Mouse (Mus musculus): Measurements from ENCODE around the gene Akap17b.

Akap17b gene

DNA sequence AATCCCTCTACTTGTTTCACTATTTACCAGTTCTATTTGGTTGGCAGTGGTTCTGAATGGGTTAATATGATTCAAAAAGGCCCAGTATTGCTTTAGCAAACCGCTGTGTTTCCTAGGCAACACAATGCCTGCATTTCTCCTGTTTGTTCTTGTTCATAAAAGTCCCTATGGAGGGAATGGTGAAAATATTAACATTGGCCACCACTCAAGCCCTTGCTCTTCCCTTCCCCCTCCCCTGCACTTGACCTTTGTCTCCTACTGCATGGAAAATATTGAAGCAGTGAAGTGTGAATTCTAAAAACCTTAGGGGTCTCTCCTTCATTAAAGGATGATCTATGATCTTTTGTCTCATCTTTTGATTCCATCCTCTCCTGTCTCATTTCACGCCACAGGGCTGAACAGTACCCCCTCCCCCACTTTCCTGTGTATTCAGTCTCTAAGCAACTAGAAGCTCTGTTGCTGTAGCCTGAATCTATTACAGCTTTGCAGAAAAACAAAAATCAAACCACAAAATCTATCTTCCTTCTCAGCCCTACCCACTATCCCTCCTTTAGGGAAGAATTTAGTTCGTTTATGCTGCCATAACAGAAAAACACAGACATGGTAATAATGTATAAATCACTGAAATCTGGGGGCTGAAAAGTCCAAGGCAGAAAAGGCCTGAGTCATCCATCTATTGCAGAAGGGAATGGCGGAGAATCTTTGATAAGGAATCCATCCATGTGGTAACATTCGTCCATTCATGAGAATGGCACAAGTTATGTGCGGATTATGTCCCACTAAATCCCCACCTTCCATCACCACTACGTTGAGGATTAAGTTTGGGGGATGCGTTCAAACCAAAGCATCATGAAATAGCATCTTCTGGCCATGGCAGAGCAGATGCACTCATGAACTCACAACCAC lies 57.6 kb downstream of the Akap17b start:
- no peak for DNase-seq (ENCODE audit: low spot score in 2 of 2)

DNA sequence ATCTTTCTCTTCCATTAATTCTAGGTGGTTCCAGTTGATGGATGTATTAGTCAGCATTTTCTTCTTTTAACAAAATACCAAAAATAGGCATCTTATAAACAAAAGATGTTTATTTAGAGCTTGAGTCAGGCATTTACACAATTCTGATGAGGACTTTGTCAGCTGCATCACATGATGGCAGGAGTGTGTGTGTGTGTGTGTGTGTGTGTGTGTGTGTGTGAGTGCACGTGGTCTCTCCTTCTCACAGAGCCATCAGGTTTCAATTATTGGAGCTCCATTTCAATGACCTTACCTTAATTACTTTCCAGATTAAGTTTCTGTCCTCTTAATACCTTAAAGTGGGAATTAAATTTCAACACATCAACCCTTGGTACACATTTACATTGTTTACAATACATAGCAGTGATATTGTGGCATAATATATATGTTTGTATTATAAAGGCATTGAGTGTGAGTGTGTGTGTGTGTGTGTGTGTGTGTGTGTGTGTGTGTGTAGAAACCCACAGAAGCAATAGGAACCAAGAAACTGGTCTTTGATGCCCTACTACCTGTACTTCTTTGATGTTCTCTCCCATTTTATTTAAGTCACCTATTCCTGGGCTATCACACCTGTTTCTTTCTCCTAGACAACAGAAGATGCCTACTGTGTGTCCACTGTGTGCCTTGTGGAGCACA lies 58.4 kb downstream of the Akap17b start:
- DNase-seq (ENCODE audit: low spot score in 2 of 2): no peak

DNA sequence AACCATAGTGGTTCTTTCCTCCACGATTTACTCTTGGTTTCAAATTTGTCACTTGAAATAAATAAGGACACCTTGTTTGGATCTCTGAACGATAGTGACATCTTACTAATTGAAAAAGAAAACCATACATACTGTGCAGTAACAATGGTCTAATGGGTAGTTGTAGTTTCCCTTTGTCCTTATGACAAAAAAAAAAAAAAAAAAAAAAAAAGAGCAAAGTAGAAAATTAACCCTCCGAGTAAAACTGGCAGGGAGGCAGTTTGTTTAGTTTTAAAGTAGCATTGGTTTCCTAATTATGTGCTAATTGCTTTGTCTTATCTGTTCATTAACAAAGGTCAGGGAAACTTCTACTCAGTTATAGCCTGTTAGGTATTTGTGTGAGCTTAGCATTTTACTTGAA lies 83.1 kb downstream of the Akap17b start:
- DNase-seq (ENCODE audit: low spot score in 2 of 2): no peak

DNA sequence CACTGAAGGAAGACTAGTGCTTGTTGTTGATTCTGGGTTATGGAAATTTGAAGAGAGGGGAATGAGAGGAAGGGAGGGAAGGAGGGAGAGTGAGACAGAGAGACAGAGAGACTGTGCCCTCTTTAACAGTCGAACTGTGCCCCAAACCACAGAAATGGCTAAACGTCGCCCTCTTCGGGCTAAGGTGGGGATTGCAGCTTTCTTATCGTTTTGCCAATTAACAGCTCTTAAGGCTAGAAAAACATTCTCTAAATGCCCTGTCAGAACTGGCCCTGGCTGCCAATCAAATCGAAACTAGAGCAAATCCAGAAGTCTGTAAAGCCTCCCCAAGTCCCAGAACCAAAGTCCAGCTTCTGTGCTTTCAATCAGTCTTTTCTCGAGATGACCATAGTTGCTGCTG lies 83.5 kb downstream of the Akap17b start:
- peak; percentile 50 to 61 for DNase-seq (ENCODE audit: low spot score in 2 of 2)

DNA sequence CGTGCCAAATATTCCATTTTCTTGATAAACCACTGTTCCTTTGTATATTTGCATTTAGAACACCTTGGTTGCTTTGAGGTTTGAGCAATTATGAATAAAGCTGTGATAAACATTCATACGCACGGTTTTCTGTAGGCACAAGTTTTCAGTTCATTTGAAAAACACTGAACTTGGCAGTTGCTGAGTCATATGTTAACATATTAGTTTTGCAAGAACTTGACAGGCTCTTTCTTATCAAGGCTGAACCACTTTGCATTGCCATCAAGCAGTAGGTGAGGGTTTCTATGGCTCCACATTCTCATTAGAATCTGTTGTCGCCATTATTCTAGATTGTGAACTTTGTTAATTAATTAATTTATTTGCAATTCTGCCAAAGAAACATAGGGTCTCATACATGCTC lies 85.0 kb downstream of the Akap17b start:
- no peak for DNase-seq (ENCODE audit: low spot score in 2 of 2)
